Mouse (Mus musculus) spleen, adult 2 months (tissue): Measurements from ENCODE around the gene Tuba3a.

Experiments used
- CTCF ChIP-seq: fragments of 200-500 bp; IDR thresholded peaks from 2 replicates; pipeline ENCODE4 v1.5.1; 2011; ENCODE audit warnings: mild to moderate bottlenecking, inconsistent platforms; ENCODE audit not compliant: insufficient read depth, insufficient read length, insufficient replicate concordance; ENCODE audit errors: extremely low read depth
- POLR2A ChIP-seq: fragments of 200-500 bp; IDR thresholded peaks from 2 replicates; pipeline ENCODE4 v1.6.1; 2011; ENCODE audit warnings: low read depth, low read length, inconsistent platforms

- TF ChIP-seq CTCF (no peak), POLR2A (no peak)
Observed at GRCm38 (mm10) chr6:125307091-125307490, 21.2 kb upstream of the Tuba3a start.
